Mouse (Mus musculus) brown adipose tissue, adult 24 weeks (tissue): Measurements from ENCODE around the gene Htr2a. TPM values are rescaled to one million over a fixed set of nuclear protein-coding genes. Genes with fewer than 3 reads are reported as not detected.

Experiments
- H3K27ac ChIP-seq: fragments of 200-500 bp; replicated peaks from 2 replicates; pipeline ENCODE4 v1.5.1; 2012; ENCODE audit warnings: low read depth, mild to moderate bottlenecking, low read length
- H3K4me1 ChIP-seq: fragments of 200-500 bp; 2 replicates; pipeline ENCODE4 v1.6.1; 2012; ENCODE audit warnings: low read length, mixed read lengths; ENCODE audit not compliant: control insufficient read depth, insufficient read depth, insufficient read length
- H3K4me3 ChIP-seq: fragments of 200-500 bp; 2 replicates; pipeline ENCODE4 v1.5.1; 2012; ENCODE audit warnings: low read depth, mild to moderate bottlenecking, low read length, moderate library complexity; ENCODE audit not compliant: insufficient read depth
- polyA plus RNA-seq: library from polyadenylated mRNA; stranded (reverse); fragments of >200 nt; gene quantifications from 2 replicates; pipeline ENCODE4 v1.2.4, GENCODE M21; 2012; ENCODE audit not compliant: missing spikeins, insufficient read depth, insufficient read length

Htr2a gene
- polyA plus RNA-seq, 1 experiment: not detected

DNA sequence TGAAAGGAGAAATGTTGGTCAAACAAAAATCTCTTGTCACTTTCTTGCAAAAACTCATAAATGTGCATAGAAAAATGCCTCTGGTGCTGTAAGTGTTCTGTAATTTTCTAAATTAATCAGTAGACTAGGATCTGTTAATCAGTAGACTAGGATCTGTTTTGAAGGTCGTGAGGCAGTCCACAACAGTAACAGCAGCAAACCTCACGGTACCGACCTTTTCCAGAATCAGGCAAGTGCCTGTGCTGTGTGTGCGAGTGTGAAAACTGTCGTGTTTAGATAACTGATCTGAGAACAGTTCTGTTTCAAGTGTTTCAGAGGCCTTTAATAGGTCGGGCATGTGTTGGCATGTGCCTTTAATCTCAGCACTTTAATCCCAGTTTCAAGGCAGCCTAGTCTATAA, 94.8 kb downstream of the Htr2a start:
- H3K27ac ChIP-seq: no peak overlapping the region
- no peaks in the 10 kb centered on the region for H3K4me1 ChIP-seq
- no peak overlapping the region for H3K4me3 ChIP-seq

DNA sequence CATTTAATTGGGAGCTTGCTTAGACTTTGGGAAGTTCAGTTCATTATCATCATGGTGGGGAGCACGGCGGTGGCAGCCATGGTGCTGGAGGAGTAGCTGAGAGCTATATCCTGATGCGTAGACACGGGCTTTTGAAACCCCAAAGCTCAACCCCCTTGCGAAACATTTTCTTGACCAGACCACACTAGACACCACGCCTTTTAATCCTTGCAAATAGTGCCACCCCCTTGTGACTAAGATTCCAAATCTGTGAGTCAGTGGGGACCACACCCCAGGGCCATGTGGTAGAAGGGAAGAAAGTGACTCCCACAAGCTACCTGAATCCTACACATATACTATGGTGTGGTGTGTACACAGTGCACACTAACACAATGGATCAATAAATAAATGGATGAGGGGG, 96.2 kb downstream of the Htr2a start:
- H3K4me1 ChIP-seq: no peaks in the 10 kb centered on the region
- H3K27ac ChIP-seq: no peak overlapping the region
- H3K4me3 ChIP-seq: no peak overlapping the region

Other genes starting within 250 kb of the Htr2a start
- gene Esd, start 91.5 kb downstream of the Htr2a start, polyA plus RNA-seq: 194 and 246 TPM in 2 replicates